Mouse (Mus musculus) liver, embryonic 11.5 days (tissue): ENCODE data around the gene Gm2888. TPM values are rescaled to one million over a fixed set of nuclear protein-coding genes. Genes with fewer than 3 reads are reported as not detected.
"Not testable (repeated sequence)": the region's sequence is repeated elsewhere in the genome, so short reads cannot be mapped to it uniquely, and the experiment has no call there.

Experiments used
- ATAC-seq: fragments of 200-750 bp; cut with Nextera tagmentation; replicated peaks from 2 replicates; pipeline ENCODE4 v1.8.0; 2017; ENCODE audit warnings: moderate number of reproducible peaks, mild to moderate bottlenecking, moderate TSS enrichment, moderate library complexity; ENCODE audit not compliant: low FRiP score
- DNase-seq: peaks from one replicate; pipeline ENCODE4 v3.0.0-alpha.2; 2017; ENCODE audit warnings: low spot score
- H3K27ac ChIP-seq: fragments of 300-500 bp; sonication (generic); 2 replicates; pipeline ENCODE4 v1.5.1; 2014; ENCODE audit warnings: mild to moderate bottlenecking, low read depth, low read length, control low read depth
- H3K27me3 ChIP-seq: fragments of 300-500 bp; sonication (generic); replicated peaks from 2 replicates; pipeline ENCODE4 v1.6.1; 2014; ENCODE audit warnings: low read length, mixed read lengths; ENCODE audit not compliant: control insufficient read depth, insufficient read depth
- H3K36me3 ChIP-seq: fragments of 300-500 bp; sonication (generic); 2 replicates; pipeline ENCODE4 v1.6.1; 2014; ENCODE audit warnings: mild to moderate bottlenecking, low read length, moderate library complexity, mixed read lengths; ENCODE audit not compliant: control insufficient read depth, insufficient read depth
- H3K4me1 ChIP-seq: fragments of 300-500 bp; sonication (generic); replicated peaks from 2 replicates; pipeline ENCODE4 v1.6.1; 2014; ENCODE audit warnings: low read length, mixed read lengths; ENCODE audit not compliant: control insufficient read depth, insufficient read depth
- H3K4me2 ChIP-seq: fragments of 300-500 bp; sonication (generic); 2 replicates; pipeline ENCODE4 v1.6.1; 2014; ENCODE audit warnings: mild to moderate bottlenecking, control low read depth, moderate library complexity
- H3K4me3 ChIP-seq: fragments of 300-500 bp; sonication (generic); 2 replicates; pipeline ENCODE4 v1.5.1; 2014; ENCODE audit warnings: low read depth, low read length, control low read depth
- H3K9ac ChIP-seq: fragments of 300-500 bp; sonication (generic); 2 replicates; pipeline ENCODE4 v1.6.1; 2014; ENCODE audit warnings: low read depth, low read length, control low read depth
- H3K9me3 ChIP-seq: fragments of 300-500 bp; sonication (generic); 2 replicates; pipeline ENCODE4 v1.6.1; 2016; ENCODE audit warnings: low read length, inconsistent platforms, mixed read lengths; ENCODE audit not compliant: control insufficient read depth
- WGBS: fragments of 180-500 bp; shearing (Covaris S2); extraction: QIAGEN DNeasy Blood & Tissue Kit; methylation state at CpG from one replicate; pipeline ENCODE4 v1.1.7; 2014; 5-methylcytosine and 5-hydroxymethylcytosine counted together
- polyA plus RNA-seq: library from polyadenylated mRNA; unstranded; fragments of >200 nt; fragmentation: Nextera tagmentation; extraction: Ambion mirVana; gene quantifications from 2 replicates; pipeline ENCODE4 v1.2.1, GENCODE M21; 2014

Gm2888 gene
- not detected in 2 replicates for polyA plus RNA-seq

DNA sequence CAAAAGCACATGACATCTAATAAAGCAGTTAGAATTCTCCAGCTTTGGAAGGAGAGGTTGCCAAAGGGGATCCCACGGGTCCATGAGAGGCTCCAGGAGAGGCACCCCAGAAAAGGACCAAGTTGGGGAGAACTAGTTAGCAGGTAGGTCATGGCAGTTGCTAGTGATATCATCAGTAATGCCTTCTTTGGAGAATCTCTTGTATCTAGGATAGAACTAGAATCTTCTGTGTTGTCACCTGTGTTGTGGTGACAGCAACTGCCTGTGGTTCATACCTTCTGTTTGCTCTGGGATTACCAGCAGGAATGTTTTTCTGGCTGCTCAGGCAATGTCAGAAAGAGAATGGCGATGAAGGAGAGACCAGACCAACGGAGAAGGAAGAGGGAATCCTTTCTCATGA is at the start of gene Gm2888:
Gm2888 (plus strand) TSS at position 301 of the 400 bp plus-strand sequence.
- not testable (repeated sequence) for H3K27me3 ChIP-seq, H3K4me1 ChIP-seq, DNase-seq, H3K4me2 ChIP-seq, H3K9ac ChIP-seq, H3K4me3 ChIP-seq, H3K9me3 ChIP-seq, H3K36me3 ChIP-seq, ATAC-seq, H3K27ac ChIP-seq
- 62% methylated on average over 2 of the region's 3 CpGs for WGBS

DNA sequence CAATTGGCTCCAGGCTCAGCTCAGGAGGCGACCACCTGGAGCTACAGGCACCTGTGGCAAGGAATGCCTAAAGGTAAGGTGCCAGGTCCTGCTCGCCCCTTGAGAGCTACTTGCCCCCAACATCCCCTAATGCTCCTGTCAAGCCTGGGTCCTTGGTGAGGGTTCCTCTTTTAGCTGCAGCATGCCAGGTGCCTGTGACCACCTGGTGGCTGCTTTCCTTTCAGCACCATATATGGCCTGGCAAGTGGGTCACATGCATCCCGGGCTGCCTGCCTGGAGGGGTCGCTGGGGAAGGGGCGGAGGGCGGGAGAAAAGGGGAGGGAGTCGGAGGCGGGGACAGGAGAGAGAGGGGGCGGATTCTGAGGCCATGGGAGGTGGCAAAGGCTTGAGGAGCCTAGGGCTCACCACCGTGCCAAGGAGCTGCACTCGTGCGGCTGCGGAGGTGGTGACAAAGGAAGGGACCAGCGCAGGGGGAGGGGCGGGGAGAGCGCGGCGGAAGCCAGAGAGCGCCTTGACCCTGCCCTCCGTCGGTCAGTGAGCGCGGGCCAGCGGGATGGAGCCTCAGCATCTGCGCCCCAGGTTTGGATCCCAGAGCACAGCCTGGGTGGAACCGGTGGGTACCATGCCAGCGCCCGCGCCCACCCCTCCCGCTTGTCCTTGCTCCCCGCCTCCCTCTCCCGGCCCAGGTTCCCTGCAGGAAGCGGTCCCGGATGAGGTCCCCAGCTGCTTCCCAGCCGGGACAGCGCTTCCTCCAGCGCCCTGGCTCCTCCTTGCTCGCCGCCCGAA is 19.1 kb downstream of the Gm2888 start, which contains the start of gene Gm2897:
Gm2897 (plus strand) TSS at position 559 of the 786 bp plus-strand sequence.
- Histone ChIP-seq H3K4me3 (peak within 1 kb of the TSS; percentile 36), H3K4me2 (peak within 1 kb of the TSS; percentile 57)
- peak; percentile 32 for DNase-seq
- not testable (repeated sequence) for H3K27me3 ChIP-seq, H3K27ac ChIP-seq, H3K9me3 ChIP-seq, ATAC-seq, H3K4me1 ChIP-seq, H3K36me3 ChIP-seq, H3K9ac ChIP-seq
- WGBS: 4% methylated on average over 21 of the region's 40 CpGs

DNA sequence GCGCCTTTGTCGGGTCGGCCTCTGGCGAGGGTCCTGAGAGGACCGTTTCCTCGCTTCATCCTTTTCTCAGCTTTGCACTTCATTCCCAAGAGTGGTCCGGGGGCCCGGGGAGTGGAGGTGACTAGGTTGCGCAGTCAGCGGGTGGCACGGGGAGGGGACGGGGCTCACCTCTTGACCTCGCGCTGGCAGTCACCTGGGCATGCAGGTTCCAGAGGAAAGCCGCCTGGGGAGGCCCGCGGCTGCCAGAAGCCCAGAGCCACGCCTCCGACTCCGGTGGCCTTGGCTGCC is 19.7 kb downstream of the Gm2888 start:
- H3K9me3 ChIP-seq, H3K9ac ChIP-seq, H3K4me1 ChIP-seq, H3K27me3 ChIP-seq, H3K36me3 ChIP-seq, ATAC-seq, H3K27ac ChIP-seq: not testable (repeated sequence)
- Histone ChIP-seq H3K4me3 (peak overlapping the region; percentile 36; the same call in 1 of the 2 replicates), H3K4me2 (peak overlapping the region; percentile 57)
- 2% methylated on average over 10 of the region's 20 CpGs for WGBS
- DNase-seq: peak; percentile 30

DNA sequence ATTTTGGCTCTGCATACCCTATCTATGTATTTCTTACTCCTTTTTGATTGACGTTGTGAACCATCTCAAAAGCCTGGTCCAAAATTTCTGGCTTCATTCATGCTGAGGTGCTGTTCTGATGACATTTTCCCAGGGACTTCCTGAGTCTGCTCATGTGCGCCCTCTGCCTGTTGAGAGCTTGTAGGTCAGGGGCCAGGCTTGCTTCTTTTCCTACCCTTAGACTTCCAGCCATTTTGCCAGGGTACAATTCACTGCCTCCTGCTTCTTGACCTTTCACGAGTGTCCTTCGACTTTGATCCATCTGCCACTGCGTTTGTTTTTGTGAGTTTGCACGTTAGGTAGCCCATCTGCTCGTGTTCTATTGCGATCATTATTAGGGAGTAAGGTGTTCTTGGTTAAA is 20.3 kb downstream of the Gm2888 start:
- DNase-seq, ATAC-seq, H3K4me2 ChIP-seq, H3K9ac ChIP-seq, H3K36me3 ChIP-seq, H3K27ac ChIP-seq, H3K27me3 ChIP-seq, H3K4me3 ChIP-seq, H3K9me3 ChIP-seq, H3K4me1 ChIP-seq: not testable (repeated sequence)
- WGBS: 3% methylated on average over 5 of the region's 8 CpGs

Other genes starting within 250 kb of the Gm2888 start
- 0.79 and 1.1 TPM in 2 replicates for gene Gm2897, start 19.3 kb downstream of the Gm2888 start, polyA plus RNA-seq
- gene Gm10340, start 104.0 kb downstream of the Gm2888 start, polyA plus RNA-seq: not detected in 2 replicates
- gene Gm5795, start 158.3 kb downstream of the Gm2888 start, polyA plus RNA-seq: not detected in 2 replicates
- gene D830030K20Rik, start 178.5 kb downstream of the Gm2888 start, polyA plus RNA-seq: 2.4 and 2.7 TPM in 2 replicates